Mouse (Mus musculus) brain, embryonic 14.5 days (tissue): ENCODE measurements around the gene Esrrg.

Experiments
- CTCF ChIP-seq: fragments of 200-500 bp; IDR thresholded peaks from 2 replicates; pipeline ENCODE4 v1.5.1; 2012; ENCODE audit warnings: inconsistent platforms, mild to moderate bottlenecking, moderate library complexity, borderline replicate concordance; ENCODE audit not compliant: insufficient read depth, insufficient read length; ENCODE audit errors: extremely low read depth
- POLR2A ChIP-seq: fragments of 200-500 bp; IDR thresholded peaks from 2 replicates; pipeline ENCODE4 v1.6.1; 2012; ENCODE audit warnings: mild to moderate bottlenecking, inconsistent platforms, borderline replicate concordance; ENCODE audit not compliant: poor library complexity, insufficient read depth, insufficient read length, severe bottlenecking; ENCODE audit errors: extremely low read depth

GRCm38 (mm10) chr1:188136126-188136525 lies 527.5 kb downstream of the Esrrg start:
- TF ChIP-seq CTCF (no peak), POLR2A (no peak)
